ENCODE assay signal across 8 mouse cellular contexts in genomic region chr15:102546677-102547427, GRCm38 (mm10). TPM values are rescaled to one million over a fixed set of nuclear protein-coding genes. Genes with fewer than 3 reads are reported as not detected.
DNase-seq lines count a peak whose midpoint lies in the region; ATAC-seq lines count a peak whose summit lies in the region.
"Had no signal": no experiment of that assay in that cellular context is flagged by ENCODE, and none has a peak within 500 bp of the region (broad histone marks: within the 10 kb centered on the region; RNA-seq: fewer than 3 reads in every experiment).

No protein-coding gene starts in this region.

- DNase-seq in MN1 (ENCODE audit: low spot score): peak; percentile 53
- DNase-seq in adipocyte (ENCODE audit: low spot score): peak; percentile 86
- DNase-seq in heart, postnatal 25 days (ENCODE audit: low spot score): peak; percentile 31
- peak; percentile 77 to 85 for DNase-seq in left cerebral cortex, postnatal 10 days (ENCODE audit: extremely low spot score in 1 of 2, low spot score in 2 of 2)
- peak; percentile 80 for DNase-seq in right cerebral cortex, postnatal 25 days

- no peaks in the 10 kb centered on the region for H3K9me3 ChIP-seq in embryonic facial prominence, embryonic 15.5 days (replicated peaks)

- H3K4me2 ChIP-seq in embryonic facial prominence, embryonic 15.5 days (replicated peaks): no peak overlapping the region

- 62% methylated on average over 3 of the region's 3 CpGs for WGBS in embryonic facial prominence, embryonic 15.5 days

- intact Hi-C loops in heart, postnatal 25 days (cut with DNase I): no loop called here
- intact Hi-C loops in left cerebral cortex, postnatal 10 days (cut with DNase I): loop anchor here (10.0 kb wide), 1 partner anchor 118 kb away; no protein-coding TSS in a partner anchor

- H3K27me3 ChIP-seq in embryonic facial prominence, embryonic 15.5 days: no peaks in the 10 kb centered on the region

- H3K9ac ChIP-seq in embryonic facial prominence, embryonic 15.5 days: no peak overlapping the region

- 0 out of 2 replicates have a peak, but pooled peaks cover 6% of the 10 kb centered on the region for H3K4me1 ChIP-seq in embryonic facial prominence, embryonic 15.5 days

- no peak overlapping the region for H3K4me3 ChIP-seq in embryonic facial prominence, embryonic 15.5 days (replicated peaks)

- peak; percentile 80 for ATAC-seq in embryonic facial prominence, embryonic 15.5 days (ENCODE audit: insufficient number of reproducible peaks, low FRiP score, low TSS enrichment, low read depth)
- no peak for ATAC-seq in granulocyte monocyte progenitor cell, adult 5-6 weeks (replicated peaks; ENCODE audit: poor library complexity, severe bottlenecking)

- peak overlapping the region; percentile 29; the same call in 1 of the 2 replicates for H3K27ac ChIP-seq in embryonic facial prominence, embryonic 15.5 days (replicated peaks)

- H3K36me3 ChIP-seq in embryonic facial prominence, embryonic 15.5 days: peaks cover 62% of the 10 kb centered on the region

RNA-seq across cellular contexts. Expression of gene Npff, which starts 22.1 kb away (rescaled TPM):
- 3.8 and 3.9 TPM in 2 replicates for polyA plus RNA-seq in embryonic facial prominence, embryonic 15.5 days (2015; fragmentation: Nextera tagmentation; extraction: Ambion mirVana)
- 1 to 10 TPM; 2.5 to 2.8 TPM for total RNA-seq in heart, postnatal 25 days (2021)
- 1 to 10 TPM; 3.4 to 4.2 TPM for total RNA-seq in left cerebral cortex, postnatal 10 days (2021)
- 12.9 and 19.4 TPM in 2 replicates for total RNA-seq in granulocyte monocyte progenitor cell, adult 5-6 weeks (2014; fragmentation: Nextera tagmentation)
- total RNA-seq in granulocyte monocyte progenitor cell, adult 5-6 weeks (2017): 2.4 TPM in 1 of 2 replicates, not detected in the other

RNA-seq across cellular contexts. Expression of gene Tarbp2, which starts 28.9 kb away (rescaled TPM):
- 83.9 and 94.7 TPM in 2 replicates for polyA plus RNA-seq in embryonic facial prominence, embryonic 15.5 days (2015; fragmentation: Nextera tagmentation; extraction: Ambion mirVana)
- total RNA-seq in heart, postnatal 25 days (2021): 10 to 100 TPM; 46.6 to 47.6 TPM
- 10 to 100 TPM; 40.8 to 42.5 TPM for total RNA-seq in left cerebral cortex, postnatal 10 days (2021)
- 29.4 and 36.3 TPM in 2 replicates for total RNA-seq in granulocyte monocyte progenitor cell, adult 5-6 weeks (2014; fragmentation: Nextera tagmentation)
- 18.7 and 20.0 TPM in 2 replicates for total RNA-seq in granulocyte monocyte progenitor cell, adult 5-6 weeks (2017)

RNA-seq across cellular contexts. Expression of gene Map3k12, which starts 30.0 kb away (rescaled TPM):
- 19.8 and 21.3 TPM in 2 replicates for polyA plus RNA-seq in embryonic facial prominence, embryonic 15.5 days (2015; fragmentation: Nextera tagmentation; extraction: Ambion mirVana)
- total RNA-seq in heart, postnatal 25 days (2021): 1 to 10 TPM; 3.2 to 4.5 TPM
- total RNA-seq in left cerebral cortex, postnatal 10 days (2021): 10 to 100 TPM; 93.0 to 95.6 TPM
- 0.38 TPM in 1 of 2 replicates, not detected in the other for total RNA-seq in granulocyte monocyte progenitor cell, adult 5-6 weeks (2014; fragmentation: Nextera tagmentation)
- 0.26 and 0.60 TPM in 2 replicates for total RNA-seq in granulocyte monocyte progenitor cell, adult 5-6 weeks (2017)

RNA-seq across cellular contexts. Expression of gene Gm10337, which starts 43.3 kb away (rescaled TPM):
- polyA plus RNA-seq in embryonic facial prominence, embryonic 15.5 days (2015; fragmentation: Nextera tagmentation; extraction: Ambion mirVana): 5.1 TPM in 1 of 2 replicates, not detected in the other
- not detected for total RNA-seq in heart, postnatal 25 days (2021)
- total RNA-seq in left cerebral cortex, postnatal 10 days (2021): not detected
- total RNA-seq in granulocyte monocyte progenitor cell, adult 5-6 weeks (2014; fragmentation: Nextera tagmentation): 7.7 TPM in 1 of 2 replicates, not detected in the other
- total RNA-seq in granulocyte monocyte progenitor cell, adult 5-6 weeks (2017): not detected in 2 replicates
- polyA plus RNA-seq: spleen, adult 2 months had no signal

Comparison
In these comparisons a context has a peak if more than half of its experiments do, and no peak if none do; other contexts are left out.
1. DNase-seq: peak in every context shown above with its lines; median percentile 86 in adipocyte; 81 in left cerebral cortex, postnatal 10 days; 80 in right cerebral cortex, postnatal 25 days; 53 in MN1; 31 in heart, postnatal 25 days.
2. RNA of gene Map3k12, which starts 30.0 kb away (total RNA-seq): 93.0 to 95.6 TPM in left cerebral cortex, postnatal 10 days; 3.2 to 4.5 TPM in heart, postnatal 25 days and 0.26 to 0.60 TPM in granulocyte monocyte progenitor cell, adult 5-6 weeks; every median in the first group is over 10 times any median in the second.